Mouse (Mus musculus): ENCODE measurements around the gene Acap2. TPM values are rescaled to one million over a fixed set of nuclear protein-coding genes. Genes with fewer than 3 reads are reported as not detected.

Gene Acap2
- total RNA-seq, 2 experiments from 2014 or later: 32.0 to 37.3 TPM

GRCm38 (mm10) chr16:31170297-31170696, 30.7 kb downstream of the Acap2 start:
- DNase-seq (ENCODE audit: low spot score in 2 of 2): no peak

- DNase-seq (ENCODE audit: low spot score in 2 of 2): no peak
Measured at GRCm38 (mm10) chr16:31169596-31169995, 31.4 kb downstream of the Acap2 start.

- DNase-seq (ENCODE audit: low spot score in 2 of 2): no peak
Measured at GRCm38 (mm10) chr16:31167934-31168333, 33.1 kb downstream of the Acap2 start.

- DNase-seq (ENCODE audit: low spot score in 2 of 2): no peak
Measured at GRCm38 (mm10) chr16:31167017-31167887, 33.8 kb downstream of the Acap2 start.

- DNase-seq (ENCODE audit: low spot score in 2 of 2): no peak
Measured at GRCm38 (mm10) chr16:31165907-31166306, 35.1 kb downstream of the Acap2 start.

- DNase-seq (ENCODE audit: low spot score in 2 of 2): no peak
Measured at GRCm38 (mm10) chr16:31165467-31165866, 35.6 kb downstream of the Acap2 start.

GRCm38 (mm10) chr16:31164125-31164524, 36.9 kb downstream of the Acap2 start:
- DNase-seq (ENCODE audit: low spot score in 2 of 2): no peak

- DNase-seq (ENCODE audit: low spot score in 2 of 2): no peak
Measured at GRCm38 (mm10) chr16:31160486-31160885, 40.6 kb downstream of the Acap2 start.

- no peak for DNase-seq (ENCODE audit: low spot score in 2 of 2)
Measured at GRCm38 (mm10) chr16:31159491-31159890, 41.6 kb downstream of the Acap2 start.

- no peak for DNase-seq (ENCODE audit: low spot score in 2 of 2)
Measured at GRCm38 (mm10) chr16:31149841-31150240, 51.2 kb downstream of the Acap2 start.

- no peak for DNase-seq (ENCODE audit: low spot score in 2 of 2)
Measured at GRCm38 (mm10) chr16:31148891-31149290, 52.2 kb downstream of the Acap2 start.

GRCm38 (mm10) chr16:31147766-31148165, 53.3 kb downstream of the Acap2 start:
- DNase-seq (ENCODE audit: low spot score in 2 of 2): no peak

- DNase-seq (ENCODE audit: low spot score in 2 of 2): no peak
Measured at GRCm38 (mm10) chr16:31141916-31142315, 59.1 kb downstream of the Acap2 start.

GRCm38 (mm10) chr16:31136616-31137253, 64.3 kb downstream of the Acap2 start:
- no peak for DNase-seq (ENCODE audit: low spot score in 2 of 2)

- DNase-seq (ENCODE audit: low spot score in 2 of 2): no peak
Measured at GRCm38 (mm10) chr16:31135519-31135918, 65.5 kb downstream of the Acap2 start.

GRCm38 (mm10) chr16:31131531-31131930, 69.5 kb downstream of the Acap2 start:
- no peak for DNase-seq (ENCODE audit: low spot score in 2 of 2)

GRCm38 (mm10) chr16:31128116-31128515, 72.9 kb downstream of the Acap2 start:
- no peak for DNase-seq (ENCODE audit: low spot score in 2 of 2)

GRCm38 (mm10) chr16:31124991-31125390, 76.1 kb downstream of the Acap2 start:
- DNase-seq (ENCODE audit: low spot score in 2 of 2): no peak

- DNase-seq (ENCODE audit: low spot score in 2 of 2): no peak
Measured at GRCm38 (mm10) chr16:31121612-31122011, 79.4 kb downstream of the Acap2 start.

- DNase-seq (ENCODE audit: low spot score in 2 of 2): no peak
Measured at GRCm38 (mm10) chr16:31113596-31113995, 87.4 kb downstream of the Acap2 start.

- DNase-seq (ENCODE audit: low spot score in 2 of 2): no peak
Measured at GRCm38 (mm10) chr16:31101352-31101751, 99.7 kb downstream of the Acap2 start.

GRCm38 (mm10) chr16:31099906-31100305, 101.1 kb downstream of the Acap2 start:
- DNase-seq (ENCODE audit: low spot score in 2 of 2): no peak
